Mouse (Mus musculus) hindbrain, postnatal 0 days (tissue): Measurements from ENCODE around the gene Slco2b1. TPM values are rescaled to one million over a fixed set of nuclear protein-coding genes. Genes with fewer than 3 reads are reported as not detected.

Experiments used
- ATAC-seq: fragments of 200-750 bp; cut with Nextera tagmentation; 2 replicates; pipeline ENCODE4 v1.8.0; 2017; ENCODE audit warnings: mild to moderate bottlenecking, moderate TSS enrichment, moderate library complexity
- DNase-seq: peaks from one replicate; pipeline ENCODE4 v3.0.0-alpha.2; 2015; ENCODE audit warnings: low spot score
- H3K27ac ChIP-seq: fragments of 300-500 bp; sonication (generic); 2 replicates; pipeline ENCODE4 v1.5.1; 2014; ENCODE audit warnings: mild to moderate bottlenecking
- H3K27me3 ChIP-seq: fragments of 300-500 bp; sonication (generic); 2 replicates; pipeline ENCODE4 v1.6.1; 2014; ENCODE audit warnings: low read length, mixed read lengths; ENCODE audit not compliant: insufficient read depth
- H3K36me3 ChIP-seq: fragments of 300-500 bp; sonication (generic); 2 replicates; pipeline ENCODE4 v1.6.1; 2014; ENCODE audit warnings: low read length, mixed read lengths; ENCODE audit not compliant: insufficient read depth
- H3K4me1 ChIP-seq: fragments of 300-500 bp; sonication (generic); 2 replicates; pipeline ENCODE4 v1.6.1; 2014; ENCODE audit warnings: antibody characterized with exemption, low read length, mixed read lengths; ENCODE audit not compliant: insufficient read depth
- H3K4me2 ChIP-seq: fragments of 300-500 bp; sonication (generic); 2 replicates; pipeline ENCODE4 v1.6.1; 2014; ENCODE audit warnings: low read depth, mild to moderate bottlenecking, low read length, moderate library complexity, mixed read lengths
- H3K4me3 ChIP-seq: fragments of 300-500 bp; sonication (generic); 2 replicates; pipeline ENCODE4 v1.5.1; 2014; ENCODE audit warnings: low read length
- H3K9ac ChIP-seq: fragments of 300-500 bp; sonication (generic); replicated peaks from 2 replicates; pipeline ENCODE4 v1.6.1; 2014; ENCODE audit warnings: mild to moderate bottlenecking, low read length, moderate library complexity, mixed read lengths
- H3K9me3 ChIP-seq: fragments of 300-500 bp; sonication (generic); 2 replicates; pipeline ENCODE4 v1.6.1; 2016; ENCODE audit warnings: low read length, mixed read lengths
- CTCF ChIP-seq: IDR thresholded peaks from 2 replicates; pipeline ENCODE4 v1.5.1; 2016; ENCODE audit warnings: antibody characterized with exemption, control low read depth, low read depth
- WGBS: fragments of 180-500 bp; shearing (Covaris S2); extraction: QIAGEN DNeasy Blood & Tissue Kit; methylation state at CpG from one replicate; pipeline ENCODE4 v1.1.7; 2014; 5-methylcytosine and 5-hydroxymethylcytosine counted together
- polyA plus RNA-seq: library from polyadenylated mRNA; unstranded; fragments of >200 nt; fragmentation: Nextera tagmentation; extraction: Ambion mirVana; gene quantifications from 2 replicates; pipeline ENCODE4 v1.2.1, GENCODE M21; 2015
- total RNA-seq: library from RNA; depleted of rRNA; stranded (reverse); fragments of >200 nt; gene quantifications from 2 replicates; pipeline ENCODE4 v1.2.3, GENCODE M21; 2014

Slco2b1 gene
- total and polyA plus RNA-seq, 2 experiments from 2014 or later: 6.8 to 14.3 TPM

DNA sequence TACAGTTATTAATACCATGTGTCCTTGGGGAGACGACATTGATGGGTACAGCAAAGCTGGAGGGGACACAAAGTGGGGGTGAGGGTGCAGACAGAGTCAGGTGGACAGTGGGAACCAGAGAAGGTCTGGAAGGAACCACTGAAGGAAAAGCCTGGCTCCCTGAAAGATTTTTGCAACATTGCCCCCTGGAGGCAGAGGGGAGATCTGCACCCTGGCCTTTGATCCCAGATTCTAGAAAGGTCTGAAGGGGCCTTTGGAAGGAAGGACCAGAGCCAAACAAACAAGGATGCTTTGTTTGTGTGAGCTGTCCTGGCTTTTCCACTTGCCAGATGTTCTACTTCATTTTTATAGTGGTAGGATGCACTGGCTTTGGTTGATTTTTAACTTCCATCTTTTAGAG lies 664 bp downstream of the Slco2b1 start:
- no peak overlapping the region for H3K4me3 ChIP-seq
- H3K4me1 ChIP-seq: peaks cover 3% of the 10 kb centered on the region; the same call in 1 of the 2 replicates
- DNase-seq (peak; percentile 65), ATAC-seq (no peak)
- no peak overlapping the region for H3K4me2 ChIP-seq
- no peak overlapping the region for H3K9ac ChIP-seq
- H3K36me3 ChIP-seq: no peaks in the 10 kb centered on the region
- H3K27me3 ChIP-seq: no peaks in the 10 kb centered on the region
- WGBS: 37% methylated on average over 1 of the region's 1 CpGs
- no peak overlapping the region for H3K27ac ChIP-seq
- H3K9me3 ChIP-seq: no peaks in the 10 kb centered on the region
- peak; percentile 88 for TF ChIP-seq CTCF

DNA sequence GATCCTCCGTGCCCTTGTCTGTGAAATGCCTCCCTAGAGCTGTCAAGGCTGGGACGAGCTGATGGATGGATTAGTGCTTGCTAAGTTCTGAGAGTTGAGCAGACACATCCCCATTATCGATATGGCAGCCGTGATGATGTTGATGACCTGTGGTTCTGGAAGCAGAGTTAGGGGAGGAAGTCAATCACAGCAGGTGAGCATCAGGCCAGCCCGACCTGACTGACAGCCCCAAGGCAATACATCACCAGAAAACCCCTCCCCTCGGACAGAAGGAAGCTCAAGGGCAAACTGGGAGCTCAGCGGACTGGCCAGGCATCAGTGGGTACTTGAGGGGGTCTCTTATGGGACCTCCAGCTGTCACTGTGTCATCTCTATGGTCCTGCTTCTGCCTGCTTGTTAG lies 1.1 kb downstream of the Slco2b1 start:
- no peaks in the 10 kb centered on the region for H3K9me3 ChIP-seq
- DNase-seq (no peak), ATAC-seq (no peak)
- H3K27ac ChIP-seq: no peak overlapping the region
- 66% methylated on average over 7 of the region's 7 CpGs for WGBS
- H3K4me3 ChIP-seq: no peak overlapping the region
- no peak for TF ChIP-seq CTCF
- peaks cover 3% of the 10 kb centered on the region; the same call in 1 of the 2 replicates for H3K4me1 ChIP-seq
- H3K36me3 ChIP-seq: no peaks in the 10 kb centered on the region
- H3K9ac ChIP-seq: no peak overlapping the region
- no peaks in the 10 kb centered on the region for H3K27me3 ChIP-seq
- H3K4me2 ChIP-seq: no peak overlapping the region

DNA sequence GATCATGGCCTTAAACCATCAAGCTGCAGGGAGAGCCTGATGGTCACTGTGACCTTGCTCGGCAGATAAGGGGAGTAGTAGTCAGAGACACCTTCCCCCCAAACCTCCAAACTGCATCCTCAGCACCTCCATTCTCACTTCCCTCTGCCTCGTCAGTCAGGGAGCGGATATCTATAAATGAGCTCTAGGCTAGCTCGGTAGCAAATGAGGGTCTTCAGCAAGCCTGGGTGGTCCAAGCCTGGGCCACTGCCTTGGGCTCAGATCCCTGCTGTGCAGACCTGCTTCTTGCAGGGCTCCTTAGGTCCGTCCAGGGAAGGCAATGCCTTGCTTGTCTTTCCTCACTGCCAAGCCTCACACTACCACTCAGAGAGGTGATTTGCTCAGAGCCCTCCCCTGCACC lies 2.4 kb downstream of the Slco2b1 start:
- H3K4me3 ChIP-seq: no peak overlapping the region
- DNase-seq (no peak), ATAC-seq (no peak)
- H3K4me1 ChIP-seq: peaks cover 3% of the 10 kb centered on the region; the same call in 1 of the 2 replicates
- 69% methylated on average over 5 of the region's 5 CpGs for WGBS
- no peaks in the 10 kb centered on the region for H3K27me3 ChIP-seq
- TF ChIP-seq CTCF: no peak
- H3K9ac ChIP-seq: no peak overlapping the region
- H3K9me3 ChIP-seq: no peaks in the 10 kb centered on the region
- no peak overlapping the region for H3K4me2 ChIP-seq
- no peak overlapping the region for H3K27ac ChIP-seq
- H3K36me3 ChIP-seq: no peaks in the 10 kb centered on the region

DNA sequence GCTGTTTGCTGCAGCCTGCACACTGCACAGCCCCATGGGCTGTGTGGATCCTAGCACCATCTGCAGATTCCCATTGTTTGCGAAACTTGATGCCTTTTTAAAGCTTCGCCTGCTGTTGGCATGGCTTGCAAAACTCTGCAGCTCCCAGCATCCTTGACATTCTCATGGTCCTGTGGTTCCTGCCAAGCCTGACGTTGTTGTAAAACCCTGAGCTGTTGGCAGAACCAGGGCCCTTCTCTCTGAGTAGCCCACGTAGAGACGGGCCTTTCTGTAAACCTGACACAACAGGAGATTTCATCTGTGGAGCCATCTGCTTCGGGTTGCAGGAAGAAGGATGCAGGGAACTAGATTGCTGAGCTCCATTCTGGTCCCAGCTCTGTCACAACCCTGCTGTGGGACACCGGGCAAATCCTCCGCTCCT lies 2.8 kb downstream of the Slco2b1 start:
- H3K4me1 ChIP-seq: peaks cover 3% of the 10 kb centered on the region; the same call in 1 of the 2 replicates
- no peak overlapping the region for H3K4me3 ChIP-seq
- 34% methylated on average over 8 of the region's 8 CpGs for WGBS
- H3K4me2 ChIP-seq: no peak overlapping the region
- TF ChIP-seq CTCF: no peak
- DNase-seq (peak; percentile 27), ATAC-seq (no peak)
- H3K9me3 ChIP-seq: no peaks in the 10 kb centered on the region
- no peak overlapping the region for H3K9ac ChIP-seq
- H3K27me3 ChIP-seq: no peaks in the 10 kb centered on the region
- H3K36me3 ChIP-seq: no peaks in the 10 kb centered on the region
- H3K27ac ChIP-seq: 0 out of 2 replicates have a peak overlapping the region, but pooled peaks have one; percentile 15

DNA sequence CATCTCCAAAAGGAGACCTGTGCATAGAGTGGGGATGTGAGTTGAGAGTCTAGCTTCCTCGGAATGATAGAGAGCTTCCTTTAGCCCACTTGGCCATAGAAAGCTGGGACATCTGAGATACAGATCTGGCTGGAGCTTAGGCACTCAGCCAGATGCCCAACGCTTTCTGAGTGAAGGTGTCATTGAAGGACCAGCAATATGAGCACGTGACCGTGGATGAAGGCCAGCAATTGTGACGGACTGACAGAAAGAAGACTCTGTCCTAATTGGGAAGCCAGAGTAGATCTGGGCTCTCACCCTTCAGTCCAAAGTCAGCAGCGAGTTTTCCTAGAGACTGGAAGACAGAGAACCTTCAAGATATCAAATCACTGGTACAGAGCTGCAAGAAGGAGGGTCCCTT lies 3.5 kb downstream of the Slco2b1 start:
- no peaks in the 10 kb centered on the region for H3K36me3 ChIP-seq
- 81% methylated on average over 6 of the region's 6 CpGs for WGBS

DNA sequence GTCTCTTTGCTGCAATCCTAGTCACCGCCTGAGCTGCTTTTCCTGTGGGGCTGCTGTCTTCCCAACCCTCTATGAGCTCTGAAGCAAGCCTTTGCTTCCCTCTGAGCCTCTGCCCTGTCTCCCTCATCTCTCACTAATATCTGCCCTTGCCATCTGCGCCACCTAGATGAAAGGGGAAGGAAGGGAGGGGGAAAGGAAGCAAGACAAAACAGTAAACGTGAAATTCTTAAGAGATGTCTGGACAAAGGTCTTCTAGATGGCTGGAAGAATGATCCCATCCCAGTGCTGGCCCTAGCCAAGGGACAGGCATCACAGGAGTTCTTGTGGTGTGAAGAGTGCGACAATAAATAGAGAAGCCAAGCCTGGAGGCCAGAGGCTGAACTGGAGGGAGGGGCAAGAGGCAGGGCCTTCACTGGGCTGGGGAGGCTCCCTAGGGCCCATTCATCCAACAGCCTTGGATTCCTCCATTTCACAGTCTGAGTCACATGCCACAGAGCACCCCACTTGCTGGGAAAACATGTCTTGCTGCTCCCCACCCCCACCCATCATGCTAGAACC lies 4.0 kb downstream of the Slco2b1 start:
- 0 out of 2 replicates have a peak, but pooled peaks have one; percentile 6 for TF ChIP-seq CTCF
- Histone ChIP-seq H3K4me1 (peaks cover 3% of the 10 kb centered on the region; the same call in 1 of the 2 replicates), H3K27ac (no peak overlapping the region; the same call in 1 of the 2 replicates), H3K4me2 (no peak overlapping the region), H3K9me3 (no peaks in the 10 kb centered on the region), H3K27me3 (no peaks in the 10 kb centered on the region), H3K36me3 (no peaks in the 10 kb centered on the region), H3K9ac (no peak overlapping the region), H3K4me3 (no peak overlapping the region)
- WGBS: 49% methylated on average over 4 of the region's 4 CpGs
- DNase-seq (no peak), ATAC-seq (no peak)

More for the DNA sequence above, 3.5 kb downstream of the Slco2b1 start:
- TF ChIP-seq CTCF: no peak
- no peaks in the 10 kb centered on the region for H3K9me3 ChIP-seq
- DNase-seq (no peak), ATAC-seq (no peak)
- H3K9ac ChIP-seq: no peak overlapping the region
- H3K4me2 ChIP-seq: no peak overlapping the region
- H3K4me3 ChIP-seq: no peak overlapping the region
- 0 out of 2 replicates have a peak overlapping the region, but pooled peaks have one; percentile 15 for H3K27ac ChIP-seq
- H3K4me1 ChIP-seq: peaks cover 3% of the 10 kb centered on the region; the same call in 1 of the 2 replicates
- H3K27me3 ChIP-seq: no peaks in the 10 kb centered on the region
